Mouse (Mus musculus) stomach, adult 2 months (tissue): ENCODE data around the gene Tmem30c. TPM values are rescaled to one million over a fixed set of nuclear protein-coding genes. Genes with fewer than 3 reads are reported as not detected.

ENCODE experiments used
- polyA plus RNA-seq: library from polyadenylated mRNA; depleted of rRNA; stranded (reverse); fragments of >200 nt; gene quantifications from 2 replicates; pipeline ENCODE4 v1.2.3, GENCODE M21; 2012; rRNA removed

Tmem30c gene
- polyA plus RNA-seq = not detected in 2 replicates

DNA sequence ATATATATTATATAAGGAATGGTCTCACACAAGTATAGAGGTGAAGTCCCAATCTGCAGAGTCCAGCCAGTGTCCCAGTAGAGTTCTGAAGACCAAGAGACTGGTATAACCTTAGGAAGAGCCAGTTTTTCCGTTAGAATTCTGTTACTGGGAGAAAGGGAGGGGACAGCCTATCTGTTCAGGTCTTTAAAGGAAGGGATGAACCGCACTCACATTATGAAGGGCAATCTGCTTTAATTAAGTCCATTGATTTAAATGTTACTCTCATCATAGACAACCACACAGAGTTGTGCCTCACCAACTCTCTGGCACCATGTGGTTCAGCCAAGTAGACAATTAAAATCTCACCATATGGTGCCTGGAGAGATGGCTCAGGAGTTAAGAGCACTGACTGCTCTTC lies at the start of gene Tmem30c:
Tmem30c (minus strand) TSS at position 101 of the 400 bp plus-strand sequence.

DNA sequence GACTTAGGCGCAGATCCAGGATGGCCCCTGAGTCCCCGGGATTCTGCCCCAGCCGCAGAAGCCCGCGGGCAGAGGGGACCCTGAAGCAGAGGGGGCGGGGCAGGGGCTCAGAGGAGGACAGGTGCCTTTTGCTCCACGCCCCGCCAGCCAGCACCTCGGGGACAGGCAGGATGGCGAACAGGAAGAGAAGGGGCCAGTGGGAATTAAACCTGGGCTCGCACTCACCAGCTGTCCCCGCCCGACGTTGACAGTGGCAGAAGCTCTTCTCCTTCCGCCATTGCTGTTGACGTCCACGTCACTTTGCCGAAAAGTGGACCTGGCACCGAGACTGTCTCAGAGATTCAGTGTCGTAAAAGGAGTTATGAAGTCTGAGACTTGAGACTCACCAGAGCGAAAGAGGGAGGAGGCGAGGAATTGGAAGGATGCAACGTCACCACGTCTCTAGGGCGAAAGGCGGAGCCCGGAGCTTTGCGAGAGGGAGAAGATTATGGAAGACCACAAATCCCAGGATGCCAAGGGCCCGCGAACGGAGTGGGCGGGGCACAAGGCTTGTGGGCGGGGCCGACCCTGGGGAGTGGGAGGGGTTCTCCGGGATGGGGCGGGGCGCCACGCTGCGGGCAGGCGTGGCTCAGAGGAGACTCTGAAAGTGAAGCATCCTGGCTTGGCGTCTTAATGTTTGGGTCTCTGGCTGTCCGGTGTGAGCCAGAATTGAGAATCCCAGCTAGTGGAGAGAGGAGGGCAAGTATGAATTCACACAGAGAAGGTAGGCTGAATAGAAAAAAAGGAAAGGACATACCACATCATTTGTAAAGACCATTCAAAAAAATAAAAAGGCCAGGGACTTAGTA lies 61.4 kb downstream of the Tmem30c start, which contains the start of gene Tbc1d23:
Tbc1d23 (minus strand) TSS at position 416 of the 848 bp plus-strand sequence.

Other genes starting within 250 kb of the Tmem30c start
- gene Tmem45a2, start 221.5 kb downstream of the Tmem30c start, polyA plus RNA-seq = 0.06 TPM in 2 replicates
- 3.4 and 4.8 TPM in 2 replicates for gene Tomm70a, start 171.2 kb downstream of the Tmem30c start, polyA plus RNA-seq
- gene Nit2, start 125.5 kb downstream of the Tmem30c start, polyA plus RNA-seq = 4.2 and 5.5 TPM in 2 replicates
- gene Tbc1d23, start 61.4 kb downstream of the Tmem30c start, polyA plus RNA-seq = 0.82 and 1.2 TPM in 2 replicates
- 1.8 and 2.4 TPM in 2 replicates for gene Filip1l, start 60.2 kb upstream of the Tmem30c start, polyA plus RNA-seq